Mouse (Mus musculus): ENCODE measurements at regions not wholly inside any gene's neighbourhood (a gene's known extent, or its start where the extent isn't known, plus 50 kb on each side); places are given as distances from the start of the nearest gene placed in this dataset.

DNA sequence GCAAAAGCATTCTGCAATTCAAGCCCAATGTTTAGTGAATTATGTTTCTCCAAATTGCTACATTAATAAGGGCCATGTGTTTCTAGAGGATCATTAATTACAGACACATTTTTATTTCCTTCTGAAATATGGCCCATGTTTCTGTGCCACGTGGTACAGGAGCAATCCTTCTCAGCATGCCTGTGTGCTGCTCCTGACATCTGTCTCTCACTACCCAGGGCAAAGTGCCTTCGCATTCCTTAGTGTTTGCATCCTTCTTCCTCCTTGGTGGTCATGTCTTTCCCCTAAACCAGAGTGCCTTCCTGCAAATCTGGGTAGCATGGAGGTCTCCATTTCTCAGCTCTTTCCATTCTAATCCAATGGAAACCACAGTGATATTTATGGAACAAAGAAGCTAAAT, 832.7 kb upstream of the Fam160b2 start:
- CTCF ChIA-PET = no interaction called here
